Mouse (Mus musculus): Measurements from ENCODE around the gene Tmigd1. TPM values are rescaled to one million over a fixed set of nuclear protein-coding genes. Genes with fewer than 3 reads are reported as not detected.

The Tmigd1 gene
- polyA plus RNA-seq, 1 experiment from 2014 or later = 1.7 TPM

- H3K9me3 ChIP-seq (ENCODE audit: control insufficient read depth, low read length) = no peaks in the 10 kb centered on the region
- DNase-seq (ENCODE audit: low spot score) (no peak), ATAC-seq (ENCODE audit: low FRiP score, low TSS enrichment) (no peak)
- H3K4me2 ChIP-seq (replicated peaks; ENCODE audit: low read depth) = no peak overlapping the region
- no peaks in the 10 kb centered on the region for H3K4me1 ChIP-seq (replicated peaks; ENCODE audit: control insufficient read depth, insufficient read depth)
- H3K27ac ChIP-seq (replicated peaks) = no peak overlapping the region
- H3K27me3 ChIP-seq (ENCODE audit: control insufficient read depth, insufficient read depth, low read length) = no peaks in the 10 kb centered on the region
- no peak overlapping the region for H3K9ac ChIP-seq (ENCODE audit: low read length)
- WGBS = 19% methylated on average over 5 of the region's 5 CpGs
- H3K4me3 ChIP-seq (ENCODE audit: low read depth, low read length) = no peak overlapping the region
- TF ChIP-seq EP300 (optimal IDR thresholded peaks at IDR 0.05) (no peak), CTCF (IDR thresholded peaks at IDR 0.05; ENCODE audit: low read depth) (no peak)
- no peaks in the 10 kb centered on the region for H3K36me3 ChIP-seq (ENCODE audit: control insufficient read depth, insufficient read depth, low read length)
These were observed 17.5 kb upstream of the Tmigd1 start for GRCm38 (mm10) chr11:76884451-76884850.

- Histone ChIP-seq H3K4me1 (replicated peaks; ENCODE audit: control insufficient read depth, insufficient read depth) (peaks cover 5% of the 10 kb centered on the region; the same call in 1 of the 2 replicates), H3K9ac (ENCODE audit: low read length) (no peak overlapping the region), H3K27ac (replicated peaks) (peak overlapping the region; percentile 41; the same call in 1 of the 2 replicates), H3K36me3 (ENCODE audit: control insufficient read depth, insufficient read depth, low read length) (no peaks in the 10 kb centered on the region), H3K4me3 (ENCODE audit: low read depth, low read length) (no peak overlapping the region), H3K9me3 (ENCODE audit: control insufficient read depth, low read length) (no peaks in the 10 kb centered on the region), H3K4me2 (replicated peaks; ENCODE audit: low read depth) (no peak overlapping the region), H3K27me3 (ENCODE audit: control insufficient read depth, insufficient read depth, low read length) (no peaks in the 10 kb centered on the region)
- 34% methylated on average over 10 of the region's 10 CpGs for WGBS
- TF ChIP-seq CTCF (IDR thresholded peaks at IDR 0.05; ENCODE audit: low read depth) (no peak), EP300 (optimal IDR thresholded peaks at IDR 0.05) (no peak)
- DNase-seq (ENCODE audit: low spot score) (peak; percentile 62), ATAC-seq (ENCODE audit: low FRiP score, low TSS enrichment) (peak; percentile 62)
These were observed 12.4 kb upstream of the Tmigd1 start for GRCm38 (mm10) chr11:76889339-76890164.

GRCm38 (mm10) chr11:76891171-76891570, 10.8 kb upstream of the Tmigd1 start:
- whole genome bisulfite sequencing = 83% methylated on average over 7 of the region's 7 CpGs
- no peak for TF ChIP-seq CTCF (IDR thresholded peaks at IDR 0.05; ENCODE audit: low read depth)
- no peak for TF ChIP-seq EP300 (optimal IDR thresholded peaks at IDR 0.05)
- Histone ChIP-seq H3K36me3 (ENCODE audit: control insufficient read depth, insufficient read depth, low read length) (no peaks in the 10 kb centered on the region), H3K27ac (replicated peaks) (no peak overlapping the region), H3K4me1 (replicated peaks; ENCODE audit: control insufficient read depth, insufficient read depth) (peaks cover 5% of the 10 kb centered on the region; the same call in 1 of the 2 replicates), H3K9ac (ENCODE audit: low read length) (no peak overlapping the region), H3K27me3 (ENCODE audit: control insufficient read depth, insufficient read depth, low read length) (no peaks in the 10 kb centered on the region), H3K9me3 (ENCODE audit: control insufficient read depth, low read length) (no peaks in the 10 kb centered on the region), H3K4me3 (ENCODE audit: low read depth, low read length) (no peak overlapping the region), H3K4me2 (replicated peaks; ENCODE audit: low read depth) (no peak overlapping the region)
- DNase-seq (ENCODE audit: low spot score) (no peak), ATAC-seq (ENCODE audit: low FRiP score, low TSS enrichment) (no peak)

- TF ChIP-seq EP300 (optimal IDR thresholded peaks at IDR 0.05) (no peak), CTCF (IDR thresholded peaks at IDR 0.05; ENCODE audit: low read depth) (no peak)
- Histone ChIP-seq H3K4me2 (replicated peaks; ENCODE audit: low read depth) (no peak overlapping the region), H3K36me3 (ENCODE audit: control insufficient read depth, insufficient read depth, low read length) (no peaks in the 10 kb centered on the region), H3K4me1 (replicated peaks; ENCODE audit: control insufficient read depth, insufficient read depth) (peaks cover 5% of the 10 kb centered on the region; the same call in 1 of the 2 replicates), H3K27ac (replicated peaks) (no peak overlapping the region), H3K27me3 (ENCODE audit: control insufficient read depth, insufficient read depth, low read length) (no peaks in the 10 kb centered on the region), H3K9ac (ENCODE audit: low read length) (no peak overlapping the region), H3K4me3 (ENCODE audit: low read depth, low read length) (no peak overlapping the region), H3K9me3 (ENCODE audit: control insufficient read depth, low read length) (no peaks in the 10 kb centered on the region)
- DNase-seq (ENCODE audit: low spot score) (no peak), ATAC-seq (ENCODE audit: low FRiP score, low TSS enrichment) (no peak)
- WGBS = 76% methylated on average over 4 of the region's 4 CpGs
These were observed 10.1 kb upstream of the Tmigd1 start for GRCm38 (mm10) chr11:76891738-76892349.

- no peak overlapping the region; the same call in 1 of the 2 replicates for H3K27ac ChIP-seq (replicated peaks)
- ATAC-seq (ENCODE audit: low FRiP score, low TSS enrichment) = no peak
These were observed 9.0 kb upstream of the Tmigd1 start for GRCm38 (mm10) chr11:76892972-76893371.

More at GRCm38 (mm10) chr11:76892972-76893371, 9.0 kb upstream of the Tmigd1 start:
- TF ChIP-seq EP300 (optimal IDR thresholded peaks at IDR 0.05) (no peak), CTCF (IDR thresholded peaks at IDR 0.05; ENCODE audit: low read depth) (no peak)
- peaks cover 5% of the 10 kb centered on the region; the same call in 1 of the 2 replicates for H3K4me1 ChIP-seq (replicated peaks; ENCODE audit: control insufficient read depth, insufficient read depth)
- no peaks in the 10 kb centered on the region for H3K27me3 ChIP-seq (ENCODE audit: control insufficient read depth, insufficient read depth, low read length)
- no peak overlapping the region for H3K9ac ChIP-seq (ENCODE audit: low read length)
- no peaks in the 10 kb centered on the region for H3K9me3 ChIP-seq (ENCODE audit: control insufficient read depth, low read length)
- H3K4me2 ChIP-seq (replicated peaks; ENCODE audit: low read depth) = no peak overlapping the region
- DNase-seq (ENCODE audit: low spot score) = no peak
- no peaks in the 10 kb centered on the region for H3K36me3 ChIP-seq (ENCODE audit: control insufficient read depth, insufficient read depth, low read length)
- H3K4me3 ChIP-seq (ENCODE audit: low read depth, low read length) = no peak overlapping the region
- WGBS = 75% methylated on average over 3 of the region's 3 CpGs

All from stomach, postnatal 0 days (tissue).